Mouse (Mus musculus) midbrain, embryonic 11.5 days (tissue): ENCODE measurements around the gene Serpinb2. TPM values are rescaled to one million over a fixed set of nuclear protein-coding genes. Genes with fewer than 3 reads are reported as not detected.
A peak's percentile ranks its signal among the peaks of the same experiment; 100 is the strongest.

ENCODE experiments used
- ATAC-seq: fragments of 200-750 bp; cut with Nextera tagmentation; 2 replicates; pipeline ENCODE4 v1.8.0; 2017; ENCODE audit warnings: moderate TSS enrichment, moderate library complexity; ENCODE audit not compliant: low FRiP score
- DNase-seq: peaks from one replicate; pipeline ENCODE4 v3.0.0; 2015; ENCODE audit warnings: low spot score; ENCODE audit errors: missing footprints
- H3K27ac ChIP-seq: fragments of 300-500 bp; sonication (generic); 2 replicates; pipeline ENCODE4 v1.5.1; 2014; ENCODE audit warnings: low read depth, low read length
- H3K27me3 ChIP-seq: fragments of 300-500 bp; sonication (generic); 2 replicates; pipeline ENCODE4 v1.6.1; 2014; ENCODE audit warnings: mild to moderate bottlenecking, low read length, moderate library complexity, mixed read lengths; ENCODE audit not compliant: control insufficient read depth, insufficient read depth
- H3K36me3 ChIP-seq: fragments of 300-500 bp; sonication (generic); 2 replicates; pipeline ENCODE4 v1.6.1; 2014; ENCODE audit warnings: mild to moderate bottlenecking, low read length, moderate library complexity, mixed read lengths; ENCODE audit not compliant: control insufficient read depth, insufficient read depth
- H3K4me1 ChIP-seq: fragments of 300-500 bp; sonication (generic); 2 replicates; pipeline ENCODE4 v1.6.1; 2014; ENCODE audit warnings: low read length; ENCODE audit not compliant: control insufficient read depth, insufficient read depth
- H3K4me2 ChIP-seq: fragments of 300-500 bp; sonication (generic); 2 replicates; pipeline ENCODE4 v1.6.1; 2014; ENCODE audit warnings: mild to moderate bottlenecking, moderate library complexity
- H3K4me3 ChIP-seq: fragments of 300-500 bp; sonication (generic); 2 replicates; pipeline ENCODE4 v1.5.1; 2014; ENCODE audit warnings: low read depth, low read length
- H3K9ac ChIP-seq: fragments of 300-500 bp; sonication (generic); 2 replicates; pipeline ENCODE4 v1.6.1; 2014; ENCODE audit warnings: low read length
- H3K9me3 ChIP-seq: fragments of 300-500 bp; sonication (generic); 2 replicates; pipeline ENCODE4 v1.6.1; 2016; ENCODE audit warnings: low read length; ENCODE audit not compliant: control insufficient read depth
- WGBS: fragments of 180-500 bp; shearing (Covaris S2); extraction: QIAGEN DNeasy Blood & Tissue Kit; methylation state at CpG from one replicate; pipeline ENCODE4 v1.1.7; 2014; 5-methylcytosine and 5-hydroxymethylcytosine counted together
- polyA plus RNA-seq: library from polyadenylated mRNA; unstranded; fragments of >200 nt; fragmentation: Nextera tagmentation; extraction: Ambion mirVana; gene quantifications from 2 replicates; pipeline ENCODE4 v1.2.1, GENCODE M21; 2014

The Serpinb2 gene
- polyA plus RNA-seq, 1 experiment from 2014 or later, result 0.42 TPM

- no peaks in the 10 kb centered on the region for H3K27me3 ChIP-seq
- H3K9me3 ChIP-seq, result no peaks in the 10 kb centered on the region
- ATAC-seq, result no peak
- H3K4me3 ChIP-seq, result no peak overlapping the region
- H3K9ac ChIP-seq, result no peak overlapping the region
- WGBS, result 86% methylated on average over 1 of the region's 1 CpGs
- H3K27ac ChIP-seq, result no peak overlapping the region
- H3K4me2 ChIP-seq, result no peak overlapping the region
- no peaks in the 10 kb centered on the region for H3K36me3 ChIP-seq
- no peaks in the 10 kb centered on the region for H3K4me1 ChIP-seq
- DNase-seq, result no peak
These were observed 2.3 kb downstream of the Serpinb2 start for GRCm38 (mm10) chr1:107513530-107513929.

- Histone ChIP-seq H3K36me3 (no peaks in the 10 kb centered on the region), H3K9me3 (no peaks in the 10 kb centered on the region), H3K27ac (no peak overlapping the region), H3K27me3 (no peaks in the 10 kb centered on the region), H3K4me2 (no peak overlapping the region), H3K4me3 (no peak overlapping the region), H3K4me1 (no peaks in the 10 kb centered on the region), H3K9ac (no peak overlapping the region)
- WGBS, result 65% methylated on average over 2 of the region's 2 CpGs
- ATAC-seq, result no peak
- DNase-seq, result no peak
These were observed 4.7 kb downstream of the Serpinb2 start for GRCm38 (mm10) chr1:107515839-107516498.

- Histone ChIP-seq H3K9me3 (no peaks in the 10 kb centered on the region), H3K27me3 (no peaks in the 10 kb centered on the region), H3K4me3 (no peak overlapping the region), H3K4me2 (no peak overlapping the region), H3K27ac (no peak overlapping the region), H3K4me1 (no peaks in the 10 kb centered on the region), H3K36me3 (no peaks in the 10 kb centered on the region), H3K9ac (no peak overlapping the region)
- 77% methylated on average over 4 of the region's 4 CpGs for WGBS
- DNase-seq, result no peak
- ATAC-seq, result no peak
These were observed 14.4 kb downstream of the Serpinb2 start for GRCm38 (mm10) chr1:107525592-107525991.

GRCm38 (mm10) chr1:107528325-107529078, 17.3 kb downstream of the Serpinb2 start:
- H3K9me3 ChIP-seq, result no peaks in the 10 kb centered on the region
- no peaks in the 10 kb centered on the region for H3K36me3 ChIP-seq
- no peak overlapping the region for H3K4me3 ChIP-seq
- H3K27ac ChIP-seq, result no peak overlapping the region
- no peak overlapping the region for H3K9ac ChIP-seq
- no peak for ATAC-seq
- no peaks in the 10 kb centered on the region for H3K27me3 ChIP-seq
- H3K4me2 ChIP-seq, result no peak overlapping the region
- WGBS, result 85% methylated on average over 3 of the region's 3 CpGs
- DNase-seq, result no peak
- no peaks in the 10 kb centered on the region for H3K4me1 ChIP-seq

GRCm38 (mm10) chr1:107529365-107530052, 18.3 kb downstream of the Serpinb2 start:
- Histone ChIP-seq H3K36me3 (no peaks in the 10 kb centered on the region), H3K9ac (no peak overlapping the region), H3K4me2 (no peak overlapping the region), H3K27me3 (no peaks in the 10 kb centered on the region), H3K4me1 (no peaks in the 10 kb centered on the region), H3K9me3 (no peaks in the 10 kb centered on the region), H3K4me3 (no peak overlapping the region), H3K27ac (no peak overlapping the region)
- DNase-seq (no peak), ATAC-seq (peak; percentile 61; the same call in 1 of the 2 replicates)
- 57% methylated on average over 5 of the region's 5 CpGs for WGBS

GRCm38 (mm10) chr1:107533736-107534135, 22.5 kb downstream of the Serpinb2 start:
- no peak for ATAC-seq
- 81% methylated on average over 3 of the region's 3 CpGs for WGBS
- no peak overlapping the region for H3K27ac ChIP-seq

GRCm38 (mm10) chr1:107537435-107537834, 26.2 kb downstream of the Serpinb2 start:
- Histone ChIP-seq H3K4me1 (no peaks in the 10 kb centered on the region), H3K9ac (no peak overlapping the region), H3K4me2 (no peak overlapping the region), H3K4me3 (no peak overlapping the region), H3K36me3 (no peaks in the 10 kb centered on the region), H3K27me3 (no peaks in the 10 kb centered on the region), H3K9me3 (no peaks in the 10 kb centered on the region), H3K27ac (no peak overlapping the region)
- no peak for ATAC-seq
- DNase-seq, result no peak
- 75% methylated on average over 1 of the region's 1 CpGs for WGBS

More at GRCm38 (mm10) chr1:107533736-107534135, 22.5 kb downstream of the Serpinb2 start:
- no peaks in the 10 kb centered on the region for H3K36me3 ChIP-seq
- DNase-seq, result no peak
- no peak overlapping the region for H3K4me3 ChIP-seq
- no peaks in the 10 kb centered on the region for H3K27me3 ChIP-seq
- no peak overlapping the region for H3K4me2 ChIP-seq
- no peak overlapping the region for H3K9ac ChIP-seq
- no peaks in the 10 kb centered on the region for H3K9me3 ChIP-seq
- H3K4me1 ChIP-seq, result no peaks in the 10 kb centered on the region

GRCm38 (mm10) chr1:107559494-107559893, 48.3 kb downstream of the Serpinb2 start:
- no peak for DNase-seq
- no peaks in the 10 kb centered on the region for H3K4me1 ChIP-seq
- no peak overlapping the region for H3K4me3 ChIP-seq
- no peaks in the 10 kb centered on the region for H3K9me3 ChIP-seq
- no peaks in the 10 kb centered on the region for H3K36me3 ChIP-seq
- ATAC-seq, result no peak
- WGBS, result 93% methylated on average over 3 of the region's 3 CpGs
- no peak overlapping the region for H3K27ac ChIP-seq
- H3K9ac ChIP-seq, result no peak overlapping the region
- no peaks in the 10 kb centered on the region for H3K27me3 ChIP-seq
- no peak overlapping the region for H3K4me2 ChIP-seq

GRCm38 (mm10) chr1:107562110-107562509, 50.9 kb downstream of the Serpinb2 start:
- Histone ChIP-seq H3K9ac (no peak overlapping the region), H3K36me3 (no peaks in the 10 kb centered on the region), H3K9me3 (no peaks in the 10 kb centered on the region), H3K4me3 (no peak overlapping the region), H3K4me1 (no peaks in the 10 kb centered on the region), H3K27me3 (no peaks in the 10 kb centered on the region), H3K4me2 (no peak overlapping the region), H3K27ac (no peak overlapping the region)
- 87% methylated on average over 1 of the region's 1 CpGs for WGBS
- no peak for ATAC-seq
- no peak for DNase-seq
